8 mouse cellular contexts compared by ENCODE assay signal in genomic region chr5:135134534-135134933, GRCm38 (mm10). TPM values are rescaled to one million over a fixed set of nuclear protein-coding genes. Genes with fewer than 3 reads are reported as not detected.
DNase-seq lines count a peak whose midpoint lies in the region; ATAC-seq and TF ChIP-seq lines count a peak whose summit lies in the region.

No protein-coding gene starts in this region.

- H3K9ac ChIP-seq in forebrain, embryonic 16.5 days (replicated peaks; ENCODE audit: low read depth, low read length) = no peak overlapping the region
- H3K9ac ChIP-seq in kidney, embryonic 16.5 days (replicated peaks; ENCODE audit: low read length) = no peak overlapping the region

- no peaks in the 10 kb centered on the region for H3K27me3 ChIP-seq in kidney, adult 2 months (replicated peaks; ENCODE audit: control insufficient read depth, insufficient read depth, low read length)
- peaks cover 9% of the 10 kb centered on the region for H3K27me3 ChIP-seq in forebrain, embryonic 16.5 days (replicated peaks; ENCODE audit: control insufficient read depth, insufficient read depth, low read length)
- H3K27me3 ChIP-seq in kidney, embryonic 16.5 days (ENCODE audit: insufficient read depth, low read length) = peaks cover 22% of the 10 kb centered on the region

- no peak for DNase-seq in kidney, adult 2 months
- no peak for DNase-seq in kidney, adult 8-10 months
- peak; percentile 41 for DNase-seq in adrenal gland, postnatal 25 days
- peak; percentile 20 to 66 for DNase-seq in spleen, postnatal 10 days (ENCODE audit: low spot score in 2 of 2)
- DNase-seq in left cerebral cortex, postnatal 36 days (ENCODE audit: low spot score in 2 of 2) = no peak

- TF ChIP-seq CTCF in kidney, adult 2 months (conservative IDR thresholded peaks at IDR 0.05; ENCODE audit: insufficient read depth, insufficient read length, low read depth, low read length) = peak; percentile 59

- no peaks in the 10 kb centered on the region for H3K4me1 ChIP-seq in kidney, adult 2 months (ENCODE audit: control insufficient read depth, insufficient read depth, low read length)
- H3K4me1 ChIP-seq in forebrain, embryonic 16.5 days (replicated peaks; ENCODE audit: control insufficient read depth, insufficient read depth, low read length) = peaks cover 3% of the 10 kb centered on the region; the same call in 1 of the 2 replicates
- no peaks in the 10 kb centered on the region; the same call in 1 of the 2 replicates for H3K4me1 ChIP-seq in kidney, embryonic 16.5 days (ENCODE audit: insufficient read depth, low read length)

- 36% methylated on average over 8 of the region's 8 CpGs for WGBS in kidney, adult 2 months
- 4% methylated on average over 8 of the region's 8 CpGs for WGBS in forebrain, embryonic 16.5 days
- 8% methylated on average over 8 of the region's 8 CpGs for WGBS in kidney, embryonic 16.5 days
- WGBS in macrophage (ENCODE audit: missing documents) = 13% methylated on average over 8 of the region's 8 CpGs

- intact Hi-C loops in left cerebral cortex, postnatal 36 days (cut with DNase I) = no loop called here

- H3K4me3 ChIP-seq in kidney, adult 2 months (ENCODE audit: insufficient read depth, low read depth, low read length) = no peak overlapping the region
- no peak overlapping the region for H3K4me3 ChIP-seq in forebrain, embryonic 16.5 days (replicated peaks; ENCODE audit: low read length)
- peak overlapping the region; percentile 24 for H3K4me3 ChIP-seq in kidney, embryonic 16.5 days (ENCODE audit: low read length)
- H3K4me3 ChIP-seq in macrophage (ENCODE audit: inconsistent target) = peak overlapping the region; percentile 28

- ATAC-seq in forebrain, embryonic 16.5 days = no peak
- ATAC-seq in kidney, embryonic 16.5 days (ENCODE audit: low FRiP score, low TSS enrichment) = no peak

- H3K4me2 ChIP-seq in forebrain, embryonic 16.5 days (ENCODE audit: low read length) = peak overlapping the region; percentile 40
- H3K4me2 ChIP-seq in kidney, embryonic 16.5 days (replicated peaks; ENCODE audit: low read depth, low read length) = peak overlapping the region; percentile 50

- no peak overlapping the region for H3K27ac ChIP-seq in kidney, adult 2 months (ENCODE audit: insufficient read depth, low read depth, low read length)
- no peak overlapping the region for H3K27ac ChIP-seq in forebrain, embryonic 16.5 days (ENCODE audit: low read length)
- no peak overlapping the region for H3K27ac ChIP-seq in kidney, embryonic 16.5 days (ENCODE audit: low read length)
- H3K27ac ChIP-seq in macrophage = peak overlapping the region; percentile 21; the same call in 1 of the 2 replicates

- H3K79me2 ChIP-seq in macrophage (ENCODE audit: inconsistent target) = no peaks in the 10 kb centered on the region

- H3K9me3 ChIP-seq in forebrain, embryonic 16.5 days (ENCODE audit: control insufficient read depth, low read length) = no peaks in the 10 kb centered on the region
- no peaks in the 10 kb centered on the region for H3K9me3 ChIP-seq in kidney, embryonic 16.5 days (ENCODE audit: low read length)

- TF ChIP-seq POLR2A in kidney, adult 2 months (IDR thresholded peaks at IDR 0.05; ENCODE audit: low read depth, low read length) = no peak

- peaks cover 2% of the 10 kb centered on the region; the same call in 1 of the 2 replicates for H3K36me3 ChIP-seq in kidney, adult 2 months (ENCODE audit: control insufficient read depth, insufficient read depth, low read length)
- H3K36me3 ChIP-seq in forebrain, embryonic 16.5 days (ENCODE audit: control insufficient read depth, insufficient read depth) = no peaks in the 10 kb centered on the region
- H3K36me3 ChIP-seq in kidney, embryonic 16.5 days (ENCODE audit: insufficient read depth, low read length) = no peaks in the 10 kb centered on the region
- H3K36me3 ChIP-seq in macrophage (ENCODE audit: inconsistent target) = no peaks in the 10 kb centered on the region

RNA-seq across cellular contexts. Expression of gene Tbl2, which starts 14.9 kb away (rescaled TPM):
- polyA plus RNA-seq in kidney, adult 2 months (2012; rRNA removed) = 10.1 and 10.2 TPM in 2 replicates
- total RNA-seq in adrenal gland, postnatal 25 days (2021) = 31.5 and 46.0 TPM in 2 replicates
- polyA plus RNA-seq in forebrain, embryonic 16.5 days (2015; fragmentation: Nextera tagmentation; extraction: Ambion mirVana) = 19.2 and 22.0 TPM in 2 replicates
- 26.3 and 27.0 TPM in 2 replicates for polyA plus RNA-seq in kidney, embryonic 16.5 days (2015; fragmentation: Nextera tagmentation; extraction: Ambion mirVana)
- total RNA-seq in macrophage (2018; cell fraction: chromatin; rRNA removed) = 10 to 100 TPM in 4 of 26 experiments, 1 to 10 TPM in 17, under 1 TPM in 5; 0.29 to 13.0 (median 4.5) TPM
- 1 to 10 TPM; 1.7 to 5.5 (median 3.9) TPM for total RNA-seq in macrophage (2018; cell fraction: cytosol; rRNA removed)
- 10 to 100 TPM in 2 of 26 experiments, 1 to 10 TPM in 23, under 1 TPM in 1; 0.79 to 14.6 (median 4.3) TPM for total RNA-seq in macrophage (2018; cell fraction: nucleus; rRNA removed)
- 2.9 to 5.8 TPM (median 3.4 TPM) in 3 replicates for polyA plus RNA-seq in macrophage (2018)
- total RNA-seq in left cerebral cortex, postnatal 36 days (2021) = 10 to 100 TPM; 28.4 to 30.8 TPM

RNA-seq across cellular contexts. Expression of gene Bcl7b, which starts 33.5 kb away (rescaled TPM):
- polyA plus RNA-seq in kidney, adult 2 months (2012; rRNA removed) = 36.7 and 47.9 TPM in 2 replicates
- total RNA-seq in adrenal gland, postnatal 25 days (2021) = 63.2 and 64.0 TPM in 2 replicates
- 49.7 and 53.9 TPM in 2 replicates for polyA plus RNA-seq in forebrain, embryonic 16.5 days (2015; fragmentation: Nextera tagmentation; extraction: Ambion mirVana)
- polyA plus RNA-seq in kidney, embryonic 16.5 days (2015; fragmentation: Nextera tagmentation; extraction: Ambion mirVana) = 57.6 and 58.2 TPM in 2 replicates
- 10 to 100 TPM in 25 of 26 experiments, 1 to 10 TPM in 1; 9.7 to 32.6 (median 21.1) TPM for total RNA-seq in macrophage (2018; cell fraction: chromatin; rRNA removed)
- total RNA-seq in macrophage (2018; cell fraction: cytosol; rRNA removed) = 10 to 100 TPM; 31.0 to 53.9 (median 46.9) TPM
- total RNA-seq in macrophage (2018; cell fraction: nucleus; rRNA removed) = 10 to 100 TPM; 13.2 to 33.4 (median 23.6) TPM
- 42.0 to 57.3 TPM (median 42.9 TPM) in 3 replicates for polyA plus RNA-seq in macrophage (2018)
- 10 to 100 TPM; 54.7 to 58.3 TPM for total RNA-seq in left cerebral cortex, postnatal 36 days (2021)

RNA-seq across cellular contexts. Expression of gene Mlxipl, which starts 44.8 kb away (rescaled TPM):
- polyA plus RNA-seq in kidney, adult 2 months (2012; rRNA removed) = 144 and 170 TPM in 2 replicates
- 70.1 and 79.1 TPM in 2 replicates for total RNA-seq in adrenal gland, postnatal 25 days (2021)
- polyA plus RNA-seq in forebrain, embryonic 16.5 days (2015; fragmentation: Nextera tagmentation; extraction: Ambion mirVana) = 0.68 and 0.76 TPM in 2 replicates
- 8.3 and 8.5 TPM in 2 replicates for polyA plus RNA-seq in kidney, embryonic 16.5 days (2015; fragmentation: Nextera tagmentation; extraction: Ambion mirVana)
- not detected for total RNA-seq in macrophage (2018; cell fraction: chromatin; rRNA removed)
- total RNA-seq in macrophage (2018; cell fraction: cytosol; rRNA removed) = under 1 TPM in 1 of 26 experiments, not detected in 25; 0.09 TPM
- under 1 TPM in 1 of 26 experiments, not detected in 25; 0.62 TPM for total RNA-seq in macrophage (2018; cell fraction: nucleus; rRNA removed)
- not detected in 3 replicates for polyA plus RNA-seq in macrophage (2018)
- total RNA-seq in left cerebral cortex, postnatal 36 days (2021) = 1 to 10 TPM; 2.4 to 4.7 TPM

RNA-seq across cellular contexts. Expression of gene Baz1b, which starts 52.5 kb away (rescaled TPM):
- 16.5 and 18.7 TPM in 2 replicates for polyA plus RNA-seq in kidney, adult 2 months (2012; rRNA removed)
- 85.7 and 114 TPM in 2 replicates for total RNA-seq in adrenal gland, postnatal 25 days (2021)
- polyA plus RNA-seq in forebrain, embryonic 16.5 days (2015; fragmentation: Nextera tagmentation; extraction: Ambion mirVana) = 34.4 and 39.4 TPM in 2 replicates
- 33.4 and 35.1 TPM in 2 replicates for polyA plus RNA-seq in kidney, embryonic 16.5 days (2015; fragmentation: Nextera tagmentation; extraction: Ambion mirVana)
- 100 to 1,000 TPM in 24 of 26 experiments, 10 to 100 TPM in 2; 69.9 to 468 (median 267) TPM for total RNA-seq in macrophage (2018; cell fraction: chromatin; rRNA removed)
- 10 to 100 TPM; 22.7 to 83.7 (median 56.2) TPM for total RNA-seq in macrophage (2018; cell fraction: cytosol; rRNA removed)
- total RNA-seq in macrophage (2018; cell fraction: nucleus; rRNA removed) = 100 to 1,000 TPM in 18 of 26 experiments, 10 to 100 TPM in 8; 48.3 to 219 (median 142) TPM
- 46.1 to 52.8 TPM (median 52.5 TPM) in 3 replicates for polyA plus RNA-seq in macrophage (2018)
- total RNA-seq in left cerebral cortex, postnatal 36 days (2021) = 10 to 100 TPM; 60.9 to 85.3 TPM

RNA-seq across cellular contexts. Expression of gene Vps37d, which starts 56.5 kb away (rescaled TPM):
- 7.3 and 8.7 TPM in 2 replicates for polyA plus RNA-seq in kidney, adult 2 months (2012; rRNA removed)
- 2.2 and 4.1 TPM in 2 replicates for total RNA-seq in adrenal gland, postnatal 25 days (2021)
- 27.2 and 27.7 TPM in 2 replicates for polyA plus RNA-seq in forebrain, embryonic 16.5 days (2015; fragmentation: Nextera tagmentation; extraction: Ambion mirVana)
- 7.6 and 8.6 TPM in 2 replicates for polyA plus RNA-seq in kidney, embryonic 16.5 days (2015; fragmentation: Nextera tagmentation; extraction: Ambion mirVana)
- total RNA-seq in macrophage (2018; cell fraction: chromatin; rRNA removed) = under 1 TPM in 1 of 26 experiments, not detected in 25; 0.89 TPM
- under 1 TPM in 7 of 26 experiments, not detected in 19; 0.13 to 0.24 (median 0.14) TPM for total RNA-seq in macrophage (2018; cell fraction: cytosol; rRNA removed)
- total RNA-seq in macrophage (2018; cell fraction: nucleus; rRNA removed) = not detected
- 0.22 TPM in 1 of 3 replicates, not detected in the others for polyA plus RNA-seq in macrophage (2018)
- 10 to 100 TPM; 26.8 to 36.0 TPM for total RNA-seq in left cerebral cortex, postnatal 36 days (2021)

Comparison
In these comparisons a context has a peak if more than half of its experiments do, and no peak if none do; other contexts are left out.
1. H3K4me3 ChIP-seq: peak in kidney, embryonic 16.5 days (single experiment) and macrophage (single experiment); none in kidney, adult 2 months (single experiment) and forebrain, embryonic 16.5 days (single experiment).
2. RNA of gene Mlxipl, which starts 44.8 kb away (polyA plus RNA-seq): 144 to 170 TPM in kidney, adult 2 months; 8.3 to 8.5 TPM in kidney, embryonic 16.5 days, 0.68 to 0.76 TPM in forebrain, embryonic 16.5 days and not detected in macrophage; every median in the first group is over 10 times any median in the second.
3. DNase-seq: peak in adrenal gland, postnatal 25 days (single experiment) and spleen, postnatal 10 days (2 of 2); none in kidney, adult 2 months (single experiment), kidney, adult 8-10 months (0 of 2) and left cerebral cortex, postnatal 36 days (0 of 2).